Mouse (Mus musculus) brown adipose tissue, adult 24 weeks (tissue): ENCODE results near the gene Zfp65. TPM values are rescaled to one million over a fixed set of nuclear protein-coding genes. Genes with fewer than 3 reads are reported as not detected.
"Not testable (repeated sequence)": the region's sequence is repeated elsewhere in the genome, so short reads cannot be mapped to it uniquely, and the experiment has no call there.

Experiments
- H3K27ac ChIP-seq: fragments of 200-500 bp; replicated peaks from 2 replicates; pipeline ENCODE4 v1.5.1; 2012; ENCODE audit warnings: low read depth, mild to moderate bottlenecking, low read length
- H3K4me1 ChIP-seq: fragments of 200-500 bp; 2 replicates; pipeline ENCODE4 v1.6.1; 2012; ENCODE audit warnings: low read length, mixed read lengths; ENCODE audit not compliant: control insufficient read depth, insufficient read depth, insufficient read length
- H3K4me3 ChIP-seq: fragments of 200-500 bp; 2 replicates; pipeline ENCODE4 v1.5.1; 2012; ENCODE audit warnings: low read depth, mild to moderate bottlenecking, low read length, moderate library complexity; ENCODE audit not compliant: insufficient read depth
- polyA plus RNA-seq: library from polyadenylated mRNA; stranded (reverse); fragments of >200 nt; gene quantifications from 2 replicates; pipeline ENCODE4 v1.2.4, GENCODE M21; 2012; ENCODE audit not compliant: missing spikeins, insufficient read depth, insufficient read length

Zfp65 gene
- polyA plus RNA-seq = 3.0 and 6.1 TPM in 2 replicates

DNA sequence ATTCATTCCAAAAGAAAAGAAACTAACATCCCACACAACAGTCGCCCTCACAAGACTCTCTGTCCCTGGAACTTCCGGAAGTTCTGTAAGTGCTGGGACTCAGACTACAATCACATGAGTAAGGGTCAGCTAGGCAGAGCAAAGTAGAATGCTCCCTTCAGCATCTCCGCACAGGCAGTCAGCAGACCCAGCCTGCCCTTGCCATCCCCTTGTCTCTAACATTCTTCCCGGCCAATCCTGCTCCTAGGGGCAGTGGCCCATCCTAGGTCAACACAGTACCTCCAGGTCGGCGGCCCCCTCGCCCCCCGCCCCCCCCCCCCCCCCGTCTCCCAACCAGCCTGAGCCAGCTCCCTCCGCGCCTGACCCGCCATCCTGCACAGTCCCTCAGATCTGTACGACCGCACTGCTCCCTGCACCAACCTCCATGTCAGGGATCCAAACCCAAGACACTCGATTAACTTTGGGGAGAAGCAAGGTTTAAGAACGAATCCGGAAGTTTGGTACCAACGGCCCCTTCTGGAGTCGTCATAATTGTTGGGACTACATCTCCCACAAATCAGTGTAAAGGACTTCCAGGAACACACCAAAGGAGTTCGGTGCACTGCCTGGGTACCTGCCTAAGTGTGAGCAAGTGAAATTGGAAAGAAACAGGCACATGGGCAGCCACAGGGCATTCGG lies at the start of gene Zfp65:
Gene Zfp65, minus strand, starts transcription at position 533 of the 678 bp plus-strand sequence.
- H3K4me3 ChIP-seq = peak within 1 kb of the TSS; percentile 69
- no peaks in the 10 kb centered on the region; the same call in 1 of the 2 replicates for H3K4me1 ChIP-seq
- H3K27ac ChIP-seq = no peak within 1 kb of the TSS

DNA sequence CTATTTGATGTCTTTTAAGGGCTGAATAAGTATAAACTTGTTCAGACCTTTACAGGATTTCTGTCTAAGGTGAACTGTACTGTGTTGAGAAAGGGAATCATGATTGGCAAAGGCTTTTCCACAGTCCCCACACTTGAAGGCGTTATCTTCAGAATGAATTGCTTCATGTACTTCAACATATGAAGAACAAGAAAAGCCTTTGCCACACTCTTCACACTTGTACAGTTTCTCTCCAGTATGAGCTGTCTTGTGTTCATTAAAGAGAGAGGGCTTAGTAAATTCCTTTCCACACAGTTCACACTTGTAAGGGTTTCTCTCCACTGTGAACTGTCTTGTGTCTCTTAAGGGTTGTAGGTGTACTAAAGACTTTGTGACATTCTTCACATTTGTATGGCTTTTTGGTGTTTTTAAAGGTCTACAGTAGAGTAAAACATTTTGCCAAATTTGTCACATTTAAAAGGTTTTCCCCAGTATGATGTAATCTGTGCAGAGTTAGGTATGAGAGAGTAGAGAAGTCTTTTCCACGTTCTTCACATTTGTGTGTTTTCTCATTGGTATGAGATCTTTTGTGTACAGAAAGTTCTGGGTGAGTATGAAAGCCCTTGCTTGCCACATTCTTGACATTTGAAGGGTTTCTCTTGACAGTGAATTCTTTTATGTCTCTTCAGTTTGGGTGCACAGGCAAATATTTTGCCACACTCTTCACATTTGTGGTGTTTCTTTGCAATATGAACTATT lies 34.2 kb upstream of the Zfp65 start:
- Histone ChIP-seq H3K4me1 (no peaks in the 10 kb centered on the region), H3K4me3 (no peak overlapping the region), H3K27ac (no peak overlapping the region)

DNA sequence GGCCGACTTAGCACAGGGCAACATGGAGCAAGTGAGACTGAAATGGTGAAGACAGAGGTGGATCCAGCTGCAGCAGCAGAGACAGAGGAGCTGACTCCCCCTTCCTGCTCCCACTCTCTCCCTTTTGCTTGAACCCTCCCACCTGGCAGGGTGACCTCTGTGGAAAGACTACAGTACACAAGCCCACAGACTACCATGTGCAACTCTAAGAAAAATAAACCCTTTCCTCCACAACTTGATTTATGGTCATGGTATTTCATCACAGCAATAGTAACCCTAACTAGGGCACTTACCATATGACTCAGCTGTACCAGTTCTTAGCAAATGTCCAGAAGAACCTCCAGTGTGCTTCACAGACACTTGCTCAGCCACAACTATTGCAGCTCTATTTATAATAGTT lies 31.0 kb upstream of the Zfp65 start:
- no peak overlapping the region for H3K27ac ChIP-seq
- H3K4me1 ChIP-seq = no peaks in the 10 kb centered on the region
- no peak overlapping the region for H3K4me3 ChIP-seq

DNA sequence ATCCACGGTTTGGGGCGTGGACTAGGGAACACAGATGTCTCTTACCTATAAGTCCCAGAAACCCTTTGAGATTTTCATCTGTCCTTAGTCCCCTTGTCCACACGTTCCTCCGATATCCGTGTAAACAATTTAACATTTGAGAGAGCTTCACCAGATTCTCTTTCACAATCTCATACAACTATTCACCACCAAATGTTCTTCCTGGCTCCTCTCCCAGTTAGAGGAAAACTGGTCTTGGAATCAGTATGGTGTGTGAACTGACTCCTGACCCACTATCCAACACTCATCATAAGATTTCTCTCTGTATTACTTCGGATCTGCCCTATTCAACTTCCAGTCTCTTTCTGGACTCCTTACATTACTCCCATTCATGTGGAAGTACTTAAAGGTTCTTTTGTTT lies 26.8 kb upstream of the Zfp65 start:
- Histone ChIP-seq H3K27ac (no peak overlapping the region), H3K4me3 (no peak overlapping the region), H3K4me1 (no peaks in the 10 kb centered on the region)

DNA sequence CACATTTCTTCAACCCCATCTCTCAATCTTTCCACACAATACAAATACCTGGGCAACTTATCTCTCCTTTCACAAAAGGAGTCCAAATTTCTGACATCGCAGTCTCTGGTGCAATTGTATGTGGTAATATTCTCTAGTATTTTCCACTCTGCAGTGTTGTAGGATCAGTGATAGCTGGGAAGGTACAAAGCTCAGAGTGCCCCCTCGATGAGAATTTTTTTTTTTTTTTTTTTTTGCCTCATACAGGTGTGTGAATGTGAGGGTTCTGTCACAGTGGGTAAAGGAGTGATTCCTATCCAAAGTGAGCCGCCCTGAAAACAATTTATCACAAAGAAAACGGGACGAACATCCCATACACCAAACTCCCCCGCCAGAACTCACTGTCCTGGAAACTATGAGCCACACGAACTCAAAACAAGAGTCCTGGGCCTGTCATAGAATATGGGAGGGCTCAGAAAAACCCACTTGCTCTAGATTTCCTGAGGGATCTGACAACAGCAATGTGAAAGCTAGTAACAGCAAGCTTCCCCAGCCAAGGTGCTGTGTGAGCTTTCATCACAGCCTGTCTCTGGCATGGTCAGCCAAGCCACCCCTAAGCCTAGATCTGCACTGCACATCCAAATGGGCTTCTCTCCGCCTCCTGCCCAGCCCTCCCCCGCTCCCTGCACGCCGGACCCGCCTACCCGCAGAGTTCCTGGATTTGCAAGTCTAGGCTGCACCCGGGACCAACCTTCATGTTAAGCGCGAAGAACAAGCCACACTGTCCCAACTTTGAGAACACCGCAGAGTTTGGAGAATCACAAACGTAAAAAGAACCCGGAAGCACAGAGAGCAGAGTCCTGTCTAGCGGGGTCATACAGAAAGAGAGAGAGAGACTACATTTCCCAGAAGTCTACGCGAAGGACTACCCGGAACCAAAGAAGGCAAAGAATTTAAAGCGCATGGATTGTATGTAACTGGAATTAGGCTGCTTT lies 25.6 kb upstream of the Zfp65 start, which contains the start of gene Zfp85:
Gene Zfp85, minus strand, starts transcription at position 896 of the 974 bp plus-strand sequence.
- Histone ChIP-seq H3K4me3 (peak within 1 kb of the TSS; percentile 82), H3K4me1 (no peaks in the 10 kb centered on the region), H3K27ac (peak within 1 kb of the TSS; percentile 74)

DNA sequence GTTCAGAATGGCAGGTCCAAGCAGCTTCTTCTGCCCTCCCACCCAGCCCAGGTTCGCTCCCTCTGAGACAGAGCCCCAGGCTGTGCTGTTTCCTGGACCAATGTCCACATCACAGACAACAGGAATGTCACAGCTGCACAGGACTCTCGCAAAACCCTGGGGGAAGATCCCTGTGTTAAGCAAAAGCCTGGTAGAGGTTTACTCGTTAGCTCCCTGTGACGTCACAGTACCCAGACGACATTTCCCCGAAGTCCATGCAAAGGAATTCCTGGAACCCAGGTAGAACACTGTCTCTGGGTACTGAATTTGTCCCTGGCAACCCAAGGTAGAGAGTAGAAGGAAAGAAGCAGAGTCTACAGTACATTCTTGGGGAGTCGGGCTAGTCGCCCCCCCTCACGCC lies 14.9 kb upstream of the Zfp65 start:
- no peak overlapping the region for H3K27ac ChIP-seq
- no peak overlapping the region for H3K4me3 ChIP-seq
- H3K4me1 ChIP-seq = no peaks in the 10 kb centered on the region

DNA sequence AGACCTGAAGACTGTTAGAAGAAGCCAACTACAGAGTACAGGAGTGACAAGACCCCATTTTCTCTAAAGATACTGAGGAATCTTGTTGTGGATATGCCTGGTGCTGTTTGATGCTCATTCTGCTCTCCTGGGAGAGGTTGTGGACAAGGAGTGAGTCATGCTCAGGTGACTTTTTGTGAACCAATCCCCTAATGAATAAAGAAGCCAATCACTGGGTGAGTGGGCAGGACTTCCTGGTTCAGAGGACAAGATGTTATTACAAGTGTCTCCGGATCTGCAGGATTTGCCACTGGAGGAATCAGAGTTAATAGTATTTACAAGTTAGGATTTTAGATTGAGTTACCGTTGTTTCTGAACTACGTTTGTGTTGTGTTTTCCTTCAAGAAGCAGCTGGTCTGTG lies 14.0 kb upstream of the Zfp65 start:
- Histone ChIP-seq H3K4me3 (no peak overlapping the region), H3K4me1 (no peaks in the 10 kb centered on the region), H3K27ac (no peak overlapping the region)

DNA sequence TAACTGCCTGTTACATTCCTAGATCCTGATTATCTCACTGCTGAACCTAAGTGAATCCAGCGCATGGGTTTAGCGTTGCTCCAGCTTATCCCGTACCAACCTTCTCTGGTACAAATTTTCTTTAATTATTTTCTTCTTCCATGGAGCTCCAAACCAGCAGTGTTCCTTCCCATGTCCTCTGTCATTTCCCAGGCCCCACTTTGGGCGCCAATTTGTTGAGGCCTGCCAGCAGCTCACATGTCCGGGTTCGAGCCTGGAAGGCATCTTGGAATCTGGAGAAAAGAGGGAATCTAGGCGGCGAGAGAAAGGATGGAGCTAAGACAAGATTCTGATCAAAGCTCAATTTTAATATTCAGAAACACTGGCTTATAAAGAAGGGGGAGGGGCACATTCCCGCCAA lies 5.4 kb upstream of the Zfp65 start:
- H3K4me1 ChIP-seq, H3K27ac ChIP-seq, H3K4me3 ChIP-seq: not testable (repeated sequence)

DNA sequence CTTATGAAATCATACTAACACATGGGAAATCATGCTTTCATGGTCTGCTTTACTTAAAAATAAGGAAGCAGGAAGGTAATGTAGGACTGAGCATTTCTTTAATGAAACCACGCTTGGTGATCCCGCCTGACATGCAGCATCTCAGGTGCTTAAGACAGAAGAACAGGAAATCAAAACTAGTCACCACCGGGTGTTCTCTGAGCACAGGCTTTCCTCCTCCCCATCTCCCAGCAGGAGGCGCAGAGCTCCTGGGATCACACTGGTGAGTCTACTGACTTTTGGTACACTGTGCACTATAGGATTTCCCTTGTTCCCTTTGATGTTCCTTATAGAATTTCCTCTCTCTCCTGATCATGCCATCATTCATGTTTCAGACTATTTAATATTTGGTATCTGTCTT lies 468 bp upstream of the Zfp65 start:
- H3K4me3 ChIP-seq = peak overlapping the region; percentile 69
- not testable (repeated sequence) for H3K4me1 ChIP-seq, H3K27ac ChIP-seq

DNA sequence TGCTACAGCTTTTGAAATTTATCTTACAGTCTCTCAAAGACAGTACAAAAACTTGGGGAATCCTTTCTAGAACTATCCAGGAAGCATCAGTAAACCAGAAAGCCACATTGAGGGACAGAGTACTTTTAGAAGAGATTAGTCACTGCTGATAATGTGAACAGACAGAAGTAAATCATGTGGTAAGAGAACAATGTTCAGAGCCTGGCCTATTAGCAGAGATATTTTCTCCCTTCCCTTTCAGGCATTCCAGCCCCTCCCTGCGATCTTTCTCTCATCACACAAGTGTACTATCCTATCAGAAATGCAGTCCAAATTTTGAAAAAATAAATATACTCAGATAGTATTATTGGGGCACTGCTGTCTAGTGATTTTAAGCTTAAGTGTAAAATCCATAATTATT lies 867 bp downstream of the Zfp65 start:
- Histone ChIP-seq H3K4me1 (no peaks in the 10 kb centered on the region; the same call in 1 of the 2 replicates), H3K4me3 (no peak overlapping the region), H3K27ac (no peak overlapping the region)

DNA sequence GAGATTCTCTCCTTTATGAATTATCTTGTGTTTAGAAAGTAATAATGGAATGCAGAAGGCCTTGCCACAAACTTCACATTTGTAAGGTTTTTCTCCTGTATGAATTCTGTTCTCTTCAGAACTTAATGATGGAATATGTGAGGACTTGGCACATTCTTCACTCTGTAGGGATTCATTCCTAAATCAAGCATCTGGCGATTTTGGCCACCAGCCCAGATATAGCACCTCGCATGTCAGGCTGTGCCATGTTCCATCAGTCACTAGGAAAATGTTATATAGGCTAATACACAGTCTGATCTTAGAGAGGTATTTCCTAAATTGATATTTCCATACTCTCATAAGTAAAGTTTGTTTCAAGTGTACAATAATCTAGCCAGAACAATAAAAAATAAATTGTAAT lies 3.6 kb downstream of the Zfp65 start:
- not testable (repeated sequence) for H3K27ac ChIP-seq, H3K4me1 ChIP-seq, H3K4me3 ChIP-seq

DNA sequence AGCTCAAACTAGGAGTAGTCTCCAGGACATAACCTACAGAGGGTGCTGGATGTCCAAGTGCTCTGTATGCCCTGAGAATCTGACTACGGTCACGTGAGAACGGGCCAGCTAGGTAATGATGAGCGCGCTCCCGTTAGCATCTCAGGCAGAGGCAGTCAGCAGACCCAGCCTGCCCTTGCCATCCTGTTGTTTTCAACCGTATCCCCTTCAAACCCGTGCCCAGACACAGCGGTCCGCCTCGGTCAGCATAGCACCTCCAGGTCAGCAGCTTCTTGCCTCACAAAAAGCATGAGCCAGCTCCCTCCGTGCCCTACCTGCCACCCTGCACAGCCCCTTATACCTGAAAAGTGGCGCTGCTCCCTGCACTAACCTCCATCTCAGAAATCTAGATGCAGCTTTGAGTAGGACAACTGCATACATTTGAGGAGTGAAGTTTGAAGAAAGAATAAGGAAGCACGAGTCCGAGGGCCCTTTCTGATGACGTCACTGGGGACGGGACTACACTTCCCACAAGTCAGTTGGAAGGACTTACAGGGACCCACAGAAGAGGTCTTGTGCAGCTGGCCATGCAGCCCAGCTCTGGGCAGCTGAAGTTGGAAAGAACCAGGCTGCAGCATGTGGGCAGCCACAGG lies 5.0 kb downstream of the Zfp65 start:
- H3K4me1 ChIP-seq = no peaks in the 10 kb centered on the region
- H3K4me3 ChIP-seq = peak overlapping the region; percentile 81
- H3K27ac ChIP-seq = peak overlapping the region; percentile 56; the same call in 1 of the 2 replicates

DNA sequence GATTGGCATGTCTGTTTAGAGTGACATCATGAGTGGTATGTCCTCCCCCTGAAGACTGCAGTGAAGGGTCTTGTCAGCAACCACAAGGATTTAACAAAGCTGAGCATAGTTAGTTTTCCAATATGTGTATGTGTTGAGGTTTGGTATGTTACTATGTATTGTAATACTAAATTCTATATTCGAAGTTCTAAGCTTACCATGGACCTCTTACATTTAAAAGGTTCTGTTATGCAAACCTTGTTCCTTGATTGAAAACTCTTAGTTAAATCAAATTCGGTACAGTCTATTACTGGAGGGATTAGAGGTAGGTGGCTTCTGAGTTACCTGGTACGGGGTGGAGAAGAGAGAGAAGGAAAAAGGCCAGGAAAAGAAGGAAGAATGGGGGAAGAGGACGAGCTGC lies 42.0 kb downstream of the Zfp65 start, which contains the start of gene Zfp738:
Gene Zfp738, minus strand, starts transcription at position 101 of the 400 bp plus-strand sequence.
- H3K27ac ChIP-seq = no peak within 1 kb of the TSS
- no peaks in the 10 kb centered on the region for H3K4me1 ChIP-seq
- no peak within 1 kb of the TSS for H3K4me3 ChIP-seq

DNA sequence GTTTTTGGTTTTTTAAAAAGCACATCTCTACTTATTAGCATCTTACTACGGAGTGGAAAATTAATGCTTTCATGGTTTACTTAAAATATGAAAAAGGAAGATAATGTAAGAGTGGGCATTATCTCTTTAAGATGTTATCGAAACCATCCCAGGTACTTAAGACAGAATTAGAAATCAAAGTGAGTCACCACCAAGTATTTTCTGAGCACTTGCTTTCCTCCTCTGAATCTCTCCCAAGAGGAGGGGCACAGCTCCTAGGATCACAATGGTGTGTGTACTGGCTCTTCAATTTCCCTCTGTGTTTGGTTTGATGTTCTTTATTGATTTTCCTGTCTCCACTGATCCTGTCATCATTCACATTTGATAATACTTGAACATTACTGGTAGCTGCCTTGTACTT lies 45.1 kb downstream of the Zfp65 start:
- peak overlapping the region; percentile 45 for H3K4me3 ChIP-seq
- not testable (repeated sequence) for H3K4me1 ChIP-seq, H3K27ac ChIP-seq
